Mouse (Mus musculus) CH12.LX (cell line): ENCODE data around the gene Unk. TPM values are rescaled to one million over a fixed set of nuclear protein-coding genes. Genes with fewer than 3 reads are reported as not detected.

Experiments used
- DNase-seq: peaks from one replicate; pipeline ENCODE4 v3.0.0-alpha.2; 2013; ENCODE audit errors: extremely low read depth
- H3K27ac ChIP-seq: 2 replicates; pipeline ENCODE4 v1.5.1; 2012; ENCODE audit warnings: low read depth, mild to moderate bottlenecking, control low read depth, moderate library complexity; ENCODE audit not compliant: insufficient read depth
- H3K27me3 ChIP-seq: replicated peaks from 2 replicates; pipeline ENCODE3; 2012; ENCODE audit warnings: inconsistent platforms
- H3K36me3 ChIP-seq, 2 experiments: replicated peaks in 1 of 2; 2 replicates each; pipeline versions ENCODE3 to v1.6.1; 2012; ENCODE audit warnings: inconsistent platforms in 1 of 2, low read length in 1 of 2, mild to moderate bottlenecking in 1 of 2, mixed read lengths in 1 of 2, moderate library complexity in 1 of 2; ENCODE audit not compliant: control insufficient read depth in 1 of 2, insufficient read depth in 1 of 2
- H3K4me1 ChIP-seq, 2 experiments: 2 replicates each; pipeline ENCODE4 v1.6.1; 2012; ENCODE audit warnings: inconsistent platforms in 1 of 2, moderate library complexity in 1 of 2; ENCODE audit not compliant: insufficient read depth in 2 of 2, control insufficient read depth in 1 of 2
- H3K4me2 ChIP-seq: 2 replicates; pipeline ENCODE4 v1.6.1; 2012; ENCODE audit warnings: low read depth, mild to moderate bottlenecking, control low read depth; ENCODE audit not compliant: poor library complexity, insufficient read depth, severe bottlenecking
- H3K4me3 ChIP-seq, 3 experiments: fragments of 150-350 bp in 1 of 3; sonication (generic) in 1 of 3; replicated peaks in 1 of 3; 2 replicates each; pipeline versions ENCODE3 to v1.5.1; 2011 to 2012; ENCODE audit warnings: low read depth in 2 of 3, low read length in 2 of 3, mild to moderate bottlenecking in 2 of 3, moderate library complexity in 2 of 3, control low read depth in 1 of 3, improper control_type of control experiment in 1 of 3, inconsistent platforms in 1 of 3, mixed read lengths in 1 of 3; ENCODE audit not compliant: poor library complexity in 1 of 3
- H3K79me2 ChIP-seq: replicated peaks from 2 replicates; pipeline ENCODE4 v1.6.1; 2012; ENCODE audit warnings: mild to moderate bottlenecking, moderate library complexity; ENCODE audit not compliant: control insufficient read depth, poor library complexity, insufficient read depth, severe bottlenecking; ENCODE audit errors: extremely low read depth
- H3K9ac ChIP-seq: 2 replicates; pipeline ENCODE4 v1.6.1; 2012; ENCODE audit warnings: low read depth, mild to moderate bottlenecking, control low read depth, moderate library complexity; ENCODE audit not compliant: insufficient read depth
- H3K9me3 ChIP-seq: replicated peaks from 2 replicates; pipeline ENCODE3; 2012; ENCODE audit warnings: low read length, inconsistent platforms, mixed read lengths
- CHD1 ChIP-seq: IDR thresholded peaks from 2 replicates; pipeline ENCODE4 v1.6.1; 2012; ENCODE audit warnings: low read depth, low read length, improper control_type of control experiment, inconsistent platforms
- CHD2 ChIP-seq: IDR thresholded peaks from 2 replicates; pipeline ENCODE4 v1.6.1; 2011; ENCODE audit warnings: low read length, improper control_type of control experiment
- E2F4 ChIP-seq: IDR thresholded peaks from 2 replicates; pipeline ENCODE4 v1.6.1; 2011; ENCODE audit warnings: low read depth, low read length, improper control_type of control experiment; ENCODE audit not compliant: insufficient replicate concordance
- ELF1 ChIP-seq: IDR thresholded peaks from 2 replicates; pipeline ENCODE4 v1.6.1; 2014; ENCODE audit warnings: low read depth, mild to moderate bottlenecking, inconsistent platforms, low read length, improper control_type of control experiment
- GABPA ChIP-seq: IDR thresholded peaks from 2 replicates; pipeline ENCODE4 v1.6.1; 2012; ENCODE audit warnings: low read depth, low read length, improper control_type of control experiment, inconsistent platforms; ENCODE audit not compliant: insufficient replicate concordance
- JUN ChIP-seq: IDR thresholded peaks from 2 replicates; pipeline ENCODE4 v1.6.1; 2011; ENCODE audit warnings: low read depth, mild to moderate bottlenecking, low read length, improper control_type of control experiment, moderate library complexity; ENCODE audit not compliant: insufficient read depth
- KAT2A ChIP-seq: IDR thresholded peaks from 2 replicates; pipeline ENCODE4 v1.6.1; 2012; ENCODE audit warnings: low read length, improper control_type of control experiment, inconsistent platforms; ENCODE audit not compliant: insufficient replicate concordance
- MAFK ChIP-seq: IDR thresholded peaks from 2 replicates; pipeline ENCODE4 v1.6.1; 2011; ENCODE audit warnings: low read length, improper control_type of control experiment; ENCODE audit not compliant: insufficient replicate concordance
- MYC ChIP-seq: IDR thresholded peaks from 2 replicates; pipeline ENCODE4 v1.6.1; 2011; ENCODE audit warnings: low read depth, mild to moderate bottlenecking, improper control_type of control experiment, low read length
- NELFE ChIP-seq: IDR thresholded peaks from 2 replicates; pipeline ENCODE4 v1.6.1; 2011; ENCODE audit warnings: low read depth, low read length, improper control_type of control experiment
- NRF1 ChIP-seq: IDR thresholded peaks from 2 replicates; pipeline ENCODE4 v1.6.1; 2014; ENCODE audit warnings: low read depth, mild to moderate bottlenecking, inconsistent platforms, low read length, improper control_type of control experiment, moderate library complexity
- POLR2A ChIP-seq: IDR thresholded peaks from 2 replicates; pipeline ENCODE4 v1.6.1; 2011; ENCODE audit warnings: low read depth, mild to moderate bottlenecking, improper control_type of control experiment, low read length
- POLR2AphosphoS2 ChIP-seq: IDR thresholded peaks from 2 replicates; pipeline ENCODE4 v1.6.1; 2011; ENCODE audit warnings: low read depth, low read length, improper control_type of control experiment
- RAD21 ChIP-seq: IDR thresholded peaks from 2 replicates; pipeline ENCODE4 v1.6.1; 2011; ENCODE audit warnings: low read depth, mild to moderate bottlenecking, low read length, improper control_type of control experiment, moderate library complexity
- RCOR1 ChIP-seq: conservative IDR thresholded peaks from 2 replicates; pipeline ENCODE4 v1.6.1; 2012; ENCODE audit warnings: low read depth, mild to moderate bottlenecking, inconsistent platforms, low read length, improper control_type of control experiment
- SIN3A ChIP-seq: IDR thresholded peaks from 2 replicates; pipeline ENCODE4 v1.6.1; 2012; ENCODE audit warnings: low read length, improper control_type of control experiment, inconsistent platforms
- SMC3 ChIP-seq: IDR thresholded peaks from 2 replicates; pipeline ENCODE4 v1.6.1; 2011; ENCODE audit warnings: low read depth, low read length, improper control_type of control experiment
- TBP ChIP-seq: conservative IDR thresholded peaks from 2 replicates; pipeline ENCODE4 v1.6.1; 2011; ENCODE audit warnings: low read depth, low read length, improper control_type of control experiment
- USF1 ChIP-seq: IDR thresholded peaks from 2 replicates; pipeline ENCODE4 v1.6.1; 2014; ENCODE audit warnings: low read depth, mild to moderate bottlenecking, inconsistent platforms, low read length, improper control_type of control experiment
- ZC3H11A ChIP-seq: IDR thresholded peaks from 2 replicates; pipeline ENCODE4 v1.6.1; 2012; ENCODE audit warnings: low read depth, mild to moderate bottlenecking, inconsistent platforms, low read length, improper control_type of control experiment
- ZKSCAN1 ChIP-seq: IDR thresholded peaks from 2 replicates; pipeline ENCODE4 v1.6.1; 2012; ENCODE audit warnings: low read depth, inconsistent platforms, low read length, improper control_type of control experiment, borderline replicate concordance
- ZNF384 ChIP-seq: IDR thresholded peaks from 2 replicates; pipeline ENCODE4 v1.6.1; 2012; ENCODE audit warnings: low read depth, low read length, improper control_type of control experiment, inconsistent platforms
- dilution Hi-C: fragments of 300-500 bp; cut with MboI; formaldehyde crosslinking; loops from 2 replicates; pipeline ENCODE4 v1.14.3; 2020; ENCODE audit warnings: low sequenced_read_pairs; ENCODE audit not compliant: extremely low pct_unique_long_range_greater_than_20kb, extremely low pct_ligation_motif_present
- in situ Hi-C: fragments of 300-500 bp; cut with MboI; formaldehyde crosslinking; loops from 3 replicates; pipeline ENCODE4 v1.14.3; 2019; ENCODE audit warnings: low sequenced_read_pairs, low pct_ligation_motif_present, low pct_unique_long_range_greater_than_20kb, mixed read lengths
- polyA plus RNA-seq: library from polyadenylated mRNA; unstranded; fragments of >175 nt; gene quantifications from 2 replicates; pipeline ENCODE4 v1.2.1, GENCODE M21; 2012; ENCODE audit warnings: low read depth; ENCODE audit not compliant: insufficient read length
- total RNA-seq, 2 experiments: library from RNA; depleted of rRNA; stranded (reverse); fragments of 300-350 nt in 1 of 2; fragments of >200 nt in 1 of 2; gene quantifications; 2 replicates each; pipeline ENCODE4 v1.2.3; 2012 to 2014

Gene Unk
- total and polyA plus RNA-seq, 3 experiments, result 20.9 to 35.0 (median 24.7) TPM

DNA sequence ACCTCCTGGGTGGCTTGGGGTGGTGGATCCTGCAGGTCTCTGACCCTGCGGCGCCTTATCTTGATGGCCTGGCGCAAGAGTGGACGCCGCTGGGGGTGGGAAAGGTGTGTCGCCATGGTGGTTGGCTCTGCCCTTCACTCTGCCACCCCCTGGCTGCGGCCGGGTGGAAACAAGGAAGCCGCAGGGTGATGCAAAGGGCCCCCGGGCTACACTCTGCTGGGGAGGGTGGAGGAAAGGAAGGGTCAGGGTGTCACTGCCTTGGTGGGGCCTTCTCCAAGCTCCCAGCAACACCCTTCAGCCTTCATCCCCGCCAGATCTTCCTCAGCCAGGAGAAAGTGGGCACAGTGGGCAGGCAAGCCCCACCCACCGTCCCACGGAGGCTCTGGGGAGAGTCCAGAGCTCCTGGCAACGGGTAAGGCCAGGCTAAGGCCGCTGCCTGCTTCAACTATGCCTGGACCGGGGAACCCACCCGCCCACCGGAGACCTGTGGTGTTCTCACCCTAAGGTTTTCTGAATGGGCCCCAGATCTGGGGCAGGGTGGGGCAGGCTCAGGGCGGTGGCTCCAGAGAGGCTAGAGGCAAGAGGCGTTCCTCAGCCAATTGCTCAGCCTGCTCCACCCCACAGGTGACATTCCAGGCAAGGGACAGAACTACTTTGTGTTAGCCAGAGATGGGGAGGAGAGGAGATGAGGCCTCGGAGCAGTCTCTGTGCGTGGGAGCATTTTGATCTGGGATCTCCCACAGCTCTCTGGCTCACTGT is 47.5 kb downstream of the Unk start, which contains the start of gene Unc13d (continued):
- peak; percentile 26; the same call in 1 of the 2 replicates for TF ChIP-seq SIN3A
- TF ChIP-seq POLR2A, result no peak
- TF ChIP-seq RCOR1, result no peak
- TF ChIP-seq NELFE, result 0 out of 2 replicates have a peak, but pooled peaks have one; percentile 17

DNA sequence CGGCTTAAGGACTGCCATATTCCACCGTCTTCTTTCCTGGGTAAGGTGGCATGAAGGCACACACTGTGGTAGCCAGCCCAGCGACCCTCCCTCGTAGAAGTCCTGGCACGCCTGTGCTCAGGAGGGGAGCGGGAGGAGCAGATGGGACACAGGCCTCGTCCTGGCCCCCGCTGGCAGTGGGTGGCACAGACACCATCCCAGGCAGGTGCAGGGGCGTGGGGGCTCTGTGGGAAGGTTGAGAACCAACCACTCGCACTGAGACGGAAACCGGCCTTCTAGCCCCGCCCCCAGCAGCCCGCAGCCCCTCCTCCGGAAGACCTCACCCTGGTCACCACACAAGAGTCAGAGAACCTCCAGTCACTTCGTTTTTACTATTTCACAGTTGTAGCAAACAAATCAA is 48.1 kb downstream of the Unk start:
- Histone ChIP-seq H3K4me2 (peak overlapping the region; percentile 46), H3K4me3 (peak overlapping the region; percentile 55 to 59 (median 57)), H3K9ac (peak overlapping the region; percentile 22), H3K27me3 (no peaks in the 10 kb centered on the region), H3K4me1 (peaks cover 2 to 27% of the 10 kb centered on the region in 2 experiments; a peak in 2 of 4 replicates), H3K36me3 (peaks cover 39 to 67% of the 10 kb centered on the region in 2 experiments), H3K9me3 (no peaks in the 10 kb centered on the region), H3K27ac (peak overlapping the region; percentile 50), H3K79me2 (no peaks in the 10 kb centered on the region)
- in situ Hi-C loops (no loop called here), dilution Hi-C loops (no loop called here)
- TF ChIP-seq ELF1 (peak; percentile 49; the same call in 1 of the 2 replicates), CHD2 (0 out of 2 replicates have a peak, but pooled peaks have one; percentile 15), MAFK (no peak), POLR2AphosphoS2 (peak; percentile 84), POLR2A (peak; percentile 50; the same call in 1 of the 2 replicates)
- peak; percentile 65 for DNase-seq

DNA sequence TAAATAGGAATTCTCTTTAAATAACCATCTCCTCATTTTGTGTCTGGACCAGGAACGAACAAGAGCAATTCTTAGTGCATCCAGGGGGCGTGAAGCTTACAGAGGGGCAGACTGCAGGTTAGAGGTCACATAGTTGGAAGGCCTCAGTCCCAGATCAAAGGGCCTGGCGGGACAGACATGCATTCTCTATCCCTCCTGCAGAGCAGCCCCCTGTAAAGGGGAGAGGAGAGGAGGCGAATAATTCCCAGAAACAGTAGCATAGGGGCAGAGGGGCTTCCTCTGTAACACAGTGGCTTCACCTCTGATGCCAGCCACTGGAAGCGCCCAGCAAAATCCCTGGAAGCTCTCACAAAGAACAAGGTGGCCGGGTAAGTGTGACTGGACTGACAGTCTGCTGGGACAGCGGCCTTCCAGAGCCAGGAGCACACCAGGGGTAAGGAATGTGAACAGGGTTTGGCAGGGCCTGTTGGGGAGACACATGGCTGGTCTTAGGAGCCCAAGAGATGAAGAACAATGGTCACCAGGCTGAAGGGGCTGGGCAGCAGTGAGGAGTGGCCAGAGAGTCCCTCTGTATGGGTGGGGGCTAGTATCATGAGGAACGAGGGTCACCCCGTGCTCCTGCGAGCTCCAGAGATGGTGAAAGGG is 48.7 kb downstream of the Unk start:
- Histone ChIP-seq H3K9me3 (no peaks in the 10 kb centered on the region), H3K79me2 (no peaks in the 10 kb centered on the region), H3K36me3 (peaks cover 45 to 67% of the 10 kb centered on the region in 2 experiments), H3K27me3 (no peaks in the 10 kb centered on the region), H3K4me3 (no peak overlapping the region), H3K4me1 (peaks cover 2 to 27% of the 10 kb centered on the region in 2 experiments; a peak in 2 of 4 replicates), H3K9ac (no peak overlapping the region), H3K4me2 (no peak overlapping the region), H3K27ac (no peak overlapping the region)
- in situ Hi-C loops, result no loop called here
- dilution Hi-C loops, result no loop called here
- no peak for DNase-seq
- TF ChIP-seq POLR2AphosphoS2 (no peak), KAT2A (no peak), CHD2 (no peak), E2F4 (no peak), NRF1 (no peak), GABPA (no peak), SMC3 (no peak), ELF1 (no peak), MAFK (no peak), MYC (no peak), ZKSCAN1 (no peak), TBP (no peak), CHD1 (no peak), USF1 (no peak), JUN (no peak), RAD21 (no peak), POLR2A (no peak), RCOR1 (no peak), ZC3H11A (no peak), ZNF384 (no peak)
